Mouse (Mus musculus) CD4-positive helper T cell, adult 2 months (primary cell): ENCODE results near the gene Rbm38.

Experiments used
- DNase-seq: peaks from one replicate; pipeline ENCODE4 v3.0.0-alpha.2; 2012; ENCODE audit warnings: low read depth, missing footprints, low spot score

The Rbm38 gene

GRCm38 (mm10) chr2:173014741-173015287 lies 5.5 kb upstream of the Rbm38 start:
- DNase-seq = no peak

- DNase-seq = peak; percentile 86
These were observed 2.4 kb upstream of the Rbm38 start for GRCm38 (mm10) chr2:173017940-173018339.

- DNase-seq = peak; percentile 30
These were observed 1.7 kb upstream of the Rbm38 start for GRCm38 (mm10) chr2:173018618-173019017.

- DNase-seq = peak; percentile 68
These were observed 976 bp upstream of the Rbm38 start for GRCm38 (mm10) chr2:173019322-173019721.

- peak; percentile 93 for DNase-seq
These were observed 508 bp upstream of the Rbm38 start for GRCm38 (mm10) chr2:173019790-173020189.

GRCm38 (mm10) chr2:173021633-173022055 lies 1.3 kb downstream of the Rbm38 start:
- DNase-seq = peak; percentile 93

GRCm38 (mm10) chr2:173022056-173022681 lies 1.9 kb downstream of the Rbm38 start:
- peak; percentile 80 for DNase-seq

GRCm38 (mm10) chr2:173022813-173023212 lies 2.5 kb downstream of the Rbm38 start:
- DNase-seq = peak; percentile 22

- DNase-seq = peak; percentile 84
These were observed 3.1 kb downstream of the Rbm38 start for GRCm38 (mm10) chr2:173023371-173023851.

- no peak for DNase-seq
These were observed 3.7 kb downstream of the Rbm38 start for GRCm38 (mm10) chr2:173023966-173024365.

GRCm38 (mm10) chr2:173024392-173024791 lies 4.1 kb downstream of the Rbm38 start:
- peak; percentile 30 for DNase-seq

- DNase-seq = no peak
These were observed 4.6 kb downstream of the Rbm38 start for GRCm38 (mm10) chr2:173024938-173025337.

GRCm38 (mm10) chr2:173026286-173026685 lies 6.0 kb downstream of the Rbm38 start:
- DNase-seq = no peak

GRCm38 (mm10) chr2:173026688-173027131 lies 6.4 kb downstream of the Rbm38 start:
- DNase-seq = peak; percentile 86

GRCm38 (mm10) chr2:173027169-173027823 lies 7.0 kb downstream of the Rbm38 start:
- peak; percentile 36 for DNase-seq

- peak; percentile 18 for DNase-seq
These were observed 7.7 kb downstream of the Rbm38 start for GRCm38 (mm10) chr2:173027824-173028495.

- DNase-seq = no peak
These were observed 8.3 kb downstream of the Rbm38 start for GRCm38 (mm10) chr2:173028508-173029031.

GRCm38 (mm10) chr2:173030591-173031338 lies 10.5 kb downstream of the Rbm38 start:
- DNase-seq = peak; percentile 55

GRCm38 (mm10) chr2:173033531-173033930 lies 13.2 kb downstream of the Rbm38 start:
- DNase-seq = no peak

GRCm38 (mm10) chr2:173034998-173035397 lies 14.7 kb downstream of the Rbm38 start:
- DNase-seq = no peak

- no peak for DNase-seq
These were observed 15.4 kb downstream of the Rbm38 start for GRCm38 (mm10) chr2:173035653-173036052.
